Mouse (Mus musculus) embryonic fibroblast, embryonic 13.5 days (primary cell): ENCODE measurements around the gene Zswim4.

Experiments used
- CTCF ChIP-seq: IDR thresholded peaks from 2 replicates; pipeline ENCODE4 v1.5.1; 2011; ENCODE audit warnings: mild to moderate bottlenecking, control low read depth, low read length, moderate library complexity, borderline replicate concordance; ENCODE audit not compliant: insufficient read depth
- POLR2A ChIP-seq: IDR thresholded peaks from 2 replicates; pipeline ENCODE4 v1.6.1; 2011; ENCODE audit warnings: low read depth, mild to moderate bottlenecking, control low read depth, low read length, moderate library complexity

GRCm38 (mm10) chr8:84198871-84199270 lies 38.0 kb downstream of the Zswim4 start:
- TF ChIP-seq CTCF (no peak), POLR2A (no peak)
